23 mouse cellular contexts compared by ENCODE assay signal in the genomic region with DNA sequence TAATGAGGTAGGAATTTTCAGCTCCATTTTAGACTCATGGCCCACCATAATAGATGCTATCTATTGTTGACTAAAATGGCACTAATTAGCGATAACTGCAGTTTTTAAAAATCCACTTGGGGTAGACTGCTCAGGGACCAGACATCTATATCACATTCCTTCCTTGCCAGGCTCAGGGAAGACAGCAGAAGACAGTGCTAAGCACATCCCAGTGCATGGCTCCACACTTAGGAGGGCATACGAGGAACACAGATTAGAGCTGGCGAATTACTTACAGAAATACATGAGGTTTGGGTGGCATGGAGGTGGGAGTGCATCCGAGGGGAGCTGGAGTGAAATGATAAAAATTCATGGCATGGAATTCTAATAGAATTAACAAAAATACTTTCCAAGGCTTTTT.
"Had no signal": no experiment of that assay in that cellular context is flagged by ENCODE, and none has a peak within 500 bp of the region (broad histone marks: within the 10 kb centered on the region; RNA-seq: fewer than 3 reads in every experiment).

No protein-coding gene starts in this region.

- H3K27ac ChIP-seq: gastrocnemius, adult 2 months; heart, embryonic 10.5 days; hindbrain, embryonic 10.5 days; hindbrain, embryonic 12.5 days; hindbrain, embryonic 14.5 days; intestine, embryonic 15.5 days; layer of hippocampus, adult 2 months; left cerebral cortex, adult 2 months; limb, embryonic 10.5 days; limb, embryonic 12.5 days had no signal

- H3K4me3 ChIP-seq: gastrocnemius, adult 2 months; heart, embryonic 10.5 days; heart, embryonic 12.5 days; hindbrain, embryonic 10.5 days; hindbrain, embryonic 12.5 days; intestine, embryonic 15.5 days; layer of hippocampus, adult 2 months; left cerebral cortex, adult 2 months; limb, embryonic 10.5 days; limb, embryonic 12.5 days had no signal

- H3K4me2 ChIP-seq: heart, embryonic 12.5 days; hindbrain, embryonic 12.5 days; hindbrain, embryonic 14.5 days; intestine, embryonic 15.5 days; limb, embryonic 12.5 days; liver, embryonic 11.5 days had no signal

- H3K9me3 ChIP-seq: heart, embryonic 10.5 days; heart, embryonic 12.5 days; hindbrain, embryonic 10.5 days; hindbrain, embryonic 12.5 days; intestine, embryonic 15.5 days; limb, embryonic 10.5 days; limb, embryonic 12.5 days had no signal

- H3K4me1 ChIP-seq: heart, embryonic 10.5 days; heart, embryonic 12.5 days; hindbrain, embryonic 12.5 days; intestine, embryonic 15.5 days; limb, embryonic 10.5 days; limb, embryonic 12.5 days had no signal

- H3K27me3 ChIP-seq: heart, embryonic 12.5 days; hindbrain, embryonic 12.5 days; intestine, embryonic 15.5 days; limb, embryonic 12.5 days had no signal

- ATAC-seq: hindbrain, embryonic 16.5 days; inflammation-experienced regulatory T-cells, adult 6 months; intestine, embryonic 15.5 days; intestine, postnatal 0 days had no signal

- DNase-seq: gastrocnemius, adult 2 months; gastrocnemius, postnatal 10 days; gastrocnemius, postnatal 25 days; heart, adult 18-20 months; heart, postnatal 10 days; heart, postnatal 4 days; kidney, adult 18-20 months; kidney, adult 8-10 months; liver had no signal

- H3K36me3 ChIP-seq: heart, embryonic 10.5 days; heart, embryonic 12.5 days; hindbrain, embryonic 10.5 days; hindbrain, embryonic 12.5 days; intestine, embryonic 15.5 days; limb, embryonic 10.5 days; limb, embryonic 12.5 days had no signal

- H3K9ac ChIP-seq: heart, embryonic 12.5 days; hindbrain, embryonic 12.5 days; hindbrain, embryonic 14.5 days; intestine, embryonic 15.5 days; limb, embryonic 12.5 days had no signal
